Mouse (Mus musculus): ENCODE data around the gene Npr3.

GRCm38 (mm10) chr15:11893969-11894368 is 13.1 kb downstream of the Npr3 start:
- TF ChIP-seq MYOG (IDR thresholded peaks at IDR 0.05; ENCODE audit: control insufficient read depth in 1 of 3, insufficient read depth in 1 of 3, insufficient read length in 2 of 3, low read depth in 2 of 3) = no peak
- no peak for TF ChIP-seq POLR2A (IDR thresholded peaks at IDR 0.05; ENCODE audit: insufficient read length, low read depth)
- no peak for TF ChIP-seq USF1 (IDR thresholded peaks at IDR 0.05; ENCODE audit: low read depth)
- no peak for TF ChIP-seq MAX (IDR thresholded peaks at IDR 0.05; ENCODE audit: low read depth)
